Comparison of ENCODE assay signal across 8 mouse cellular contexts in genomic region chr3:129214666-129215161, GRCm38 (mm10). TPM values are rescaled to one million over a fixed set of nuclear protein-coding genes. Genes with fewer than 3 reads are reported as not detected.
A peak's percentile ranks its signal among the peaks of the same experiment; 100 is the strongest.
DNase-seq lines count a peak whose midpoint lies in the region; ATAC-seq lines count a peak whose summit lies in the region.

No protein-coding gene starts in this region.

- peaks cover 16% of the 10 kb centered on the region for H3K9me3 ChIP-seq in megakaryocyte, embryonic 14.5 days
- H3K9me3 ChIP-seq in forebrain, embryonic 12.5 days = no peaks in the 10 kb centered on the region
- H3K9me3 ChIP-seq in liver, embryonic 11.5 days (ENCODE audit: control insufficient read depth, low read length) = no peaks in the 10 kb centered on the region
- H3K9me3 ChIP-seq in stomach, embryonic 15.5 days = no peaks in the 10 kb centered on the region

- H3K9ac ChIP-seq in forebrain, embryonic 12.5 days = peak overlapping the region; percentile 25; the same call in 1 of the 2 replicates
- peak overlapping the region; percentile 53 for H3K9ac ChIP-seq in liver, embryonic 11.5 days (ENCODE audit: low read depth, low read length)
- peak overlapping the region; percentile 51; the same call in 1 of the 2 replicates for H3K9ac ChIP-seq in stomach, embryonic 15.5 days

- peaks cover 98% of the 10 kb centered on the region for H3K27me3 ChIP-seq in megakaryocyte, embryonic 14.5 days (replicated peaks)
- peaks cover 90% of the 10 kb centered on the region for H3K27me3 ChIP-seq in forebrain, embryonic 12.5 days
- H3K27me3 ChIP-seq in liver, embryonic 11.5 days (replicated peaks; ENCODE audit: control insufficient read depth, insufficient read depth, low read length) = peaks cover 97% of the 10 kb centered on the region
- peaks cover 75% of the 10 kb centered on the region for H3K27me3 ChIP-seq in stomach, embryonic 15.5 days (replicated peaks)

- no peak for ATAC-seq in megakaryocyte, adult 5-6 weeks (ENCODE audit: poor library complexity, severe bottlenecking)
- ATAC-seq in forebrain, embryonic 12.5 days (ENCODE audit: low FRiP score) = 0 out of 2 replicates have a peak, but pooled peaks have one; percentile 0
- ATAC-seq in liver, embryonic 11.5 days (replicated peaks; ENCODE audit: low FRiP score) = no peak
- ATAC-seq in stomach, embryonic 15.5 days (ENCODE audit: insufficient read depth, low FRiP score, low read depth) = no peak

- under 1% methylated on average over 31 of the region's 31 CpGs for WGBS in forebrain, embryonic 12.5 days
- WGBS in liver, embryonic 11.5 days = under 1% methylated on average over 31 of the region's 31 CpGs
- WGBS in stomach, embryonic 15.5 days = 3% methylated on average over 31 of the region's 31 CpGs

- H3K4me3 ChIP-seq in megakaryocyte, embryonic 14.5 days (replicated peaks) = peak overlapping the region; percentile 93
- H3K4me3 ChIP-seq in forebrain, embryonic 12.5 days (replicated peaks) = peak overlapping the region; percentile 53
- peak overlapping the region; percentile 57 for H3K4me3 ChIP-seq in liver, embryonic 11.5 days (ENCODE audit: low read depth, low read length)
- peak overlapping the region; percentile 61 for H3K4me3 ChIP-seq in stomach, embryonic 15.5 days (replicated peaks)

- H3K27ac ChIP-seq in forebrain, embryonic 12.5 days = no peak overlapping the region
- H3K27ac ChIP-seq in liver, embryonic 11.5 days (ENCODE audit: low read depth, low read length) = peak overlapping the region; percentile 19; the same call in 1 of the 2 replicates
- no peak overlapping the region; the same call in 1 of the 2 replicates for H3K27ac ChIP-seq in stomach, embryonic 15.5 days

- H3K36me3 ChIP-seq in megakaryocyte, embryonic 14.5 days (replicated peaks; ENCODE audit: low read length) = no peaks in the 10 kb centered on the region
- no peaks in the 10 kb centered on the region for H3K36me3 ChIP-seq in forebrain, embryonic 12.5 days (replicated peaks)
- H3K36me3 ChIP-seq in liver, embryonic 11.5 days (ENCODE audit: control insufficient read depth, insufficient read depth, low read length) = no peaks in the 10 kb centered on the region
- H3K36me3 ChIP-seq in stomach, embryonic 15.5 days = no peaks in the 10 kb centered on the region

- no peak for DNase-seq in liver, embryonic 11.5 days (ENCODE audit: low spot score)
- no peak for DNase-seq in spleen, postnatal 36 days (ENCODE audit: low spot score in 2 of 2)
- DNase-seq in cerebellum, postnatal 4 days (ENCODE audit: low spot score in 2 of 2) = no peak
- DNase-seq in layer of hippocampus, adult 18-20 months (ENCODE audit: low spot score in 2 of 2) = no peak

- H3K4me1 ChIP-seq in megakaryocyte, embryonic 14.5 days = peaks cover 47% of the 10 kb centered on the region
- H3K4me1 ChIP-seq in forebrain, embryonic 12.5 days = peaks cover 33% of the 10 kb centered on the region
- no peaks in the 10 kb centered on the region for H3K4me1 ChIP-seq in liver, embryonic 11.5 days (replicated peaks; ENCODE audit: control insufficient read depth, insufficient read depth, low read length)
- peaks cover 28% of the 10 kb centered on the region for H3K4me1 ChIP-seq in stomach, embryonic 15.5 days

- H3K4me2 ChIP-seq in forebrain, embryonic 12.5 days = peak overlapping the region; percentile 90
- H3K4me2 ChIP-seq in liver, embryonic 11.5 days = peak overlapping the region; percentile 84
- H3K4me2 ChIP-seq in stomach, embryonic 15.5 days = peak overlapping the region; percentile 96

RNA-seq across cellular contexts. Expression of gene Pitx2, which starts 15.0 kb away (rescaled TPM):
- polyA plus RNA-seq in megakaryocyte, embryonic 14.5 days (2012; ENCODE audit: insufficient read depth, low replicate concordance) = 0.11 TPM in 1 of 2 replicates, not detected in the other
- total RNA-seq in megakaryocyte, adult 5-6 weeks (2015) = not detected in 2 replicates
- not detected in 2 replicates for total RNA-seq in megakaryocyte, adult 5-6 weeks (2017)
- 15.9 and 28.3 TPM in 2 replicates for polyA plus RNA-seq in forebrain, embryonic 12.5 days (2016; fragmentation: Nextera tagmentation; extraction: Ambion mirVana)
- 17.7 and 23.1 TPM in 2 replicates for polyA plus RNA-seq in liver, embryonic 11.5 days (2014; fragmentation: Nextera tagmentation; extraction: Ambion mirVana)
- polyA plus RNA-seq in stomach, embryonic 15.5 days (2015; fragmentation: Nextera tagmentation; extraction: Ambion mirVana) = 16.5 and 23.8 TPM in 2 replicates
- not detected for total RNA-seq in layer of hippocampus, adult 18-20 months (2021)

Comparison
In these comparisons a context has a peak if more than half of its experiments do, and no peak if none do; other contexts are left out.
1. RNA of gene Pitx2, which starts 15.0 kb away (polyA plus RNA-seq): 16.5 to 23.8 TPM in stomach, embryonic 15.5 days, 17.7 to 23.1 TPM in liver, embryonic 11.5 days and 15.9 to 28.3 TPM in forebrain, embryonic 12.5 days; 0.11 TPM in megakaryocyte, embryonic 14.5 days; every median in the first group is over 10 times any median in the second.
2. Peak in every context shown above with its lines, with median percentiles within 50 percentile points of each other: H3K4me3 ChIP-seq, H3K4me2 ChIP-seq and H3K9ac ChIP-seq.